Mouse (Mus musculus): ENCODE measurements around the gene Tm4sf19. TPM values are rescaled to one million over a fixed set of nuclear protein-coding genes. Genes with fewer than 3 reads are reported as not detected.

The Tm4sf19 gene
- polyA plus RNA-seq, 1 experiment from 2014 or later: not detected

DNA sequence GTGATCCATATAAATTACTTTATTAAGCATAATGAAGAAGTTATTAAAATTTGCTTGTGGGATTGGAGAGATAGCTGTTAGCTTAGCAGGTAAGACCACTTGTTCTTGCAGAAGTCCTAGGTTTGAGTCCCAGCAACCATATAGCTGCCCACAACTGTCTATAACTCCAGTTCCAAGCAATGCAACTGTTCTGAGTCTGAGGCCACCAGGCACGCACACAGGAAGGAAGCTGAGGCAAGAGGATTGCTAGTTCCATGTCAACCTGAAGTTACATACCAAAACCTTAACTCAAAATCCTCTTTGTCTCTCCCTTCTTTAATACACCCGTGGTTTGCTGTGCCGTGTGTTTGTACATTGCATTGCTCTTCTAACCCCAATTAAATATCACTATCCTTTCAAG is 9.4 kb upstream of the Tm4sf19 start:
- Histone ChIP-seq H3K27ac (ENCODE audit: low read length) (no peak overlapping the region), H3K4me3 (ENCODE audit: low read length) (no peak overlapping the region), H3K27me3 (replicated peaks; ENCODE audit: control insufficient read depth, insufficient read depth, low read length) (no peaks in the 10 kb centered on the region), H3K4me2 (ENCODE audit: low read depth, low read length) (no peak overlapping the region), H3K4me1 (ENCODE audit: control insufficient read depth, insufficient read depth, low read length) (no peaks in the 10 kb centered on the region), H3K9me3 (ENCODE audit: control insufficient read depth, low read length) (no peaks in the 10 kb centered on the region), H3K9ac (ENCODE audit: low read depth, low read length) (no peak overlapping the region), H3K36me3 (ENCODE audit: control insufficient read depth, insufficient read depth, low read length) (0 out of 2 replicates have a peak, but pooled peaks cover 5% of the 10 kb centered on the region)
- ATAC-seq: no peak
- WGBS: 91% methylated on average over 3 of the region's 3 CpGs

DNA sequence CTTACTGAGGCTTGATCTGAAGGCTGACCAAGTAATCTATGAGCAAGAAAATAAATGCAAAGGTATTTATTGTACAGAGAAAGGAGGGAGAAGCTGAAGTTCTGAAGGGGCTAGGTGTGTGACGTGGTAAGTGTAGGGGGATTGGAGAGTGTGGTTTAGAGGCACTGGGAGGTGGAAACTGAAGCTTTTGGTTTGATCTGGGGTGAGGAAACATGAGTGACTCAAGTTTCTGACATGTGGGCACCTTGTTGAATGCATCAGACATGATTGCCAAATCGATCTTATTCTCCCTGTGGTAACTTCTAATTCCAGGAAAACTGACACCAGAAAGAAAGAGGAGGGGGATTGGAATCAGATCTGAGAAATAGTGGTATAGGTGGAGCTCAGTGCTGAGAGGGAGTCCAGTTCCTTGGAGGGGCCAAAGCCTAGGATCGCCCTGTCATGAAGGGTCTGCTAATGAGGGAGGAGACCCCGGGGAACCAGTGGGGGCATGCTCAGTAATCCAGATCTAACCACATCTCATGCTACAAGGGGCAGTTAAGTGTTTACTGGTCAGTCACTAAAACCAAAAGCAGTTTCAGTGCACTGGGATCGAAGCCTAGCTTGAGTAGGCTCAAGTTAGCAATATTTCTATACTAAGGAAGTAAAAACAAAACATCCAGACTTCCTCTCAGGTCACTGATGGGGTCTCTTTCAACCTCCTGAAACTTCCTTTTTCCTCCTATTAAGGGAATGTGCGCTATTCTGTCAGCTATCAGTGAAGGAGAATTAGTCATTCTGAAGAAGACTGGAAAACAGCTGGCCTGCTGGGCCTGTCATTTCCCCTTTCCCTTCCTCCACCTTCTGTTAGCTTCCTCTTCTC is 4.4 kb upstream of the Tm4sf19 start:
- no peak overlapping the region for H3K9ac ChIP-seq (ENCODE audit: low read depth, low read length)

DNA sequence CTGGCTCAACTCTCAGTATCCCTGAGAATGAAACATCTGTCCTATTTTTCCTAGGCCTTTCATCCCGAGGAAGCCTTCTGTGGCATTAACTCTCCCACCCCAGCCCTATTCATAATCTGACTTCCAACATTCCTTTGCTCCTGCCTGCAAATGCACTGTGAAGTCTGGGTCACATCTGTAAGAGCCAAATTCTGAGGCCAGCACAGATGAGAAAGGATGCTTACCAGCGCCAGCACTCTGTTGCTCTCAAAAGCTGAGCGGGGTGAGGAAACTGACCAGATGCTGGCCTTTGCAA is 3.8 kb upstream of the Tm4sf19 start:
- H3K27ac ChIP-seq (ENCODE audit: low read length): no peak overlapping the region
- ATAC-seq: no peak
- H3K4me3 ChIP-seq (ENCODE audit: low read length): no peak overlapping the region
- H3K36me3 ChIP-seq (ENCODE audit: control insufficient read depth, insufficient read depth, low read length): 0 out of 2 replicates have a peak, but pooled peaks cover 3% of the 10 kb centered on the region
- H3K4me2 ChIP-seq (ENCODE audit: low read depth, low read length): no peak overlapping the region
- H3K9ac ChIP-seq (ENCODE audit: low read depth, low read length): no peak overlapping the region
- H3K27me3 ChIP-seq (replicated peaks; ENCODE audit: control insufficient read depth, insufficient read depth, low read length): no peaks in the 10 kb centered on the region
- no peaks in the 10 kb centered on the region for H3K9me3 ChIP-seq (ENCODE audit: control insufficient read depth, low read length)
- H3K4me1 ChIP-seq (ENCODE audit: control insufficient read depth, insufficient read depth, low read length): no peaks in the 10 kb centered on the region
- WGBS: 49% methylated on average over 3 of the region's 3 CpGs

More for the DNA sequence above, 4.4 kb upstream of the Tm4sf19 start:
- H3K9me3 ChIP-seq (ENCODE audit: control insufficient read depth, low read length): no peaks in the 10 kb centered on the region
- H3K36me3 ChIP-seq (ENCODE audit: control insufficient read depth, insufficient read depth, low read length): 0 out of 2 replicates have a peak, but pooled peaks cover 5% of the 10 kb centered on the region
- H3K4me2 ChIP-seq (ENCODE audit: low read depth, low read length): no peak overlapping the region
- WGBS: 69% methylated on average over 6 of the region's 6 CpGs
- no peak for ATAC-seq
- H3K27me3 ChIP-seq (replicated peaks; ENCODE audit: control insufficient read depth, insufficient read depth, low read length): no peaks in the 10 kb centered on the region
- no peak overlapping the region for H3K4me3 ChIP-seq (ENCODE audit: low read length)
- H3K4me1 ChIP-seq (ENCODE audit: control insufficient read depth, insufficient read depth, low read length): no peaks in the 10 kb centered on the region
- H3K27ac ChIP-seq (ENCODE audit: low read length): peak overlapping the region; percentile 33; the same call in 1 of the 2 replicates

DNA sequence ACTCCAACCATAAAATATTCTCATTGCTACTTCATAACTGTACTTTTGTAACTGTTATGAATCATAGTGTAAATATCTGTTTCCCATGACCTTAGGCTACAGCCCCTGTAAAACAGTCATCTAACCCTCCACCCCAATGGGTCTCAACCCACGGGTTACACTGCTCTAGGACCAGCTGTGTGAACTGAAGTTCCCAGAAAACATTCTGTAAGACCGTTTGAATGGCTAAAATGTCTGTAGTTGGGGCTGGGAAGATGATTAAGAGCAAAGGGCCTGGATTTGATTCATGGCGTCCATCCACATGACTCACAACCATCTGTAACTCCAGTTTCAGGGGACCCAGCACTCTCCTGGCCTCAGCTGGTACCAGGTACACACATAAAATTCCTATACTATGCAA is 2.1 kb upstream of the Tm4sf19 start:
- WGBS: 70% methylated on average over 3 of the region's 3 CpGs
- Histone ChIP-seq H3K4me2 (ENCODE audit: low read depth, low read length) (no peak overlapping the region), H3K9ac (ENCODE audit: low read depth, low read length) (no peak overlapping the region), H3K27me3 (replicated peaks; ENCODE audit: control insufficient read depth, insufficient read depth, low read length) (no peaks in the 10 kb centered on the region), H3K4me1 (ENCODE audit: control insufficient read depth, insufficient read depth, low read length) (no peaks in the 10 kb centered on the region), H3K27ac (ENCODE audit: low read length) (no peak overlapping the region), H3K9me3 (ENCODE audit: control insufficient read depth, low read length) (no peaks in the 10 kb centered on the region), H3K36me3 (ENCODE audit: control insufficient read depth, insufficient read depth, low read length) (no peaks in the 10 kb centered on the region), H3K4me3 (ENCODE audit: low read length) (no peak overlapping the region)
- ATAC-seq: no peak

DNA sequence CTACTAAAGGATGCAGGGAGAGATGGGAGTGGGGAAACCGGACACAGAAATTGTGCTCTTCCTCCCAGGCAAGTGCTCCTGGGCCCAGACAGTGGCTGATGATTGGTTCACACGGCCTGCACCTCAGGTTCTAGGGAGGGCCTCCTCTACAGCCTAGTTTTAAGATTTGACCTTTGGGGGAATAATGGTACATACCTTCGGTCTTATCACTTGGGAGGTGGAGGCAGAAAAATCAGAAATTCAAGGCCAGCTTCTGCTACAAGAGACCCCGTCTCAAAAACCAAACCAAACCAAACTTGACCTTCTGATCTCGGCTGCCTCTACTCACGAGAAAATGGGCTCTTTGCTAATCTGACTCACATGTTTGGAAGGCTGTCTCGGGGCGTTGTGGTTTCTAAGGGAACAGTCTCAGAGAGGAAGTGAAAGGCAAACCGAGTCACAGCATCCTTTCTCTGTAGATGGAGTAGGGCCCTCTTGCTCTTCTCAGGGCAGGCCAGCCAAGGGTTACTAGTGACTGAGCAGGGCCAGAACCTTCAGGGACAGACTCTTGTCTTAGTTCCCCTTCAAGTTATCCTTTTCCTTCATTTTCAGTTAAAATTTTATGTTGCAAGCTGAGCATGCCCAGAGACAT is 1.1 kb downstream of the Tm4sf19 start:
- H3K36me3 ChIP-seq (ENCODE audit: control insufficient read depth, insufficient read depth, low read length): no peaks in the 10 kb centered on the region
- WGBS: 82% methylated on average over 9 of the region's 9 CpGs
- no peak for ATAC-seq
- no peak overlapping the region for H3K9ac ChIP-seq (ENCODE audit: low read depth, low read length)
- H3K9me3 ChIP-seq (ENCODE audit: control insufficient read depth, low read length): 0 out of 2 replicates have a peak, but pooled peaks cover 2% of the 10 kb centered on the region
- H3K4me1 ChIP-seq (ENCODE audit: control insufficient read depth, insufficient read depth, low read length): no peaks in the 10 kb centered on the region
- no peak overlapping the region for H3K4me2 ChIP-seq (ENCODE audit: low read depth, low read length)
- no peaks in the 10 kb centered on the region for H3K27me3 ChIP-seq (replicated peaks; ENCODE audit: control insufficient read depth, insufficient read depth, low read length)
- no peak overlapping the region for H3K27ac ChIP-seq (ENCODE audit: low read length)
- H3K4me3 ChIP-seq (ENCODE audit: low read length): no peak overlapping the region

DNA sequence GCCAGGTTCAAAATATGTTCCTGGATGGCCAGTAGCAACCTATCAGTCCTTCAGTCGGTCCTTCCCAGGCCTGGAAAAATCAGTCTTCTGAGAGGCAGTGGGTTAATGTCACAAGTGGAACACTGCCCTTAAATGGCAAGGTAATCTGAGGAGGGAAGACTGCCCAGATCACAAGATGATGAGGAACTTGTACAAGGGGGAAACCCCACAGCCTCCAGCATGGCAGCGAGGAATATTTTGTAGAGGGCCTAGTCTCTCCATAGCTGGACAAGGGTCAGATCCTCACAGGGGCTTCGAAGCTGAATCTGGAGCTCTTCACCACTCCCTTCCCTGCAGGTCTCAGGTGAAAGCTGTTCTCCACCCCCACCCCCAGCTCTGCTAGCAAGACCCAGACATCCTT is 2.5 kb downstream of the Tm4sf19 start:
- ATAC-seq: no peak
- no peaks in the 10 kb centered on the region for H3K27me3 ChIP-seq (replicated peaks; ENCODE audit: control insufficient read depth, insufficient read depth, low read length)
- 0 out of 2 replicates have a peak, but pooled peaks cover 2% of the 10 kb centered on the region for H3K9me3 ChIP-seq (ENCODE audit: control insufficient read depth, low read length)
- no peak overlapping the region for H3K4me3 ChIP-seq (ENCODE audit: low read length)
- no peaks in the 10 kb centered on the region for H3K4me1 ChIP-seq (ENCODE audit: control insufficient read depth, insufficient read depth, low read length)
- no peaks in the 10 kb centered on the region for H3K36me3 ChIP-seq (ENCODE audit: control insufficient read depth, insufficient read depth, low read length)
- no peak overlapping the region for H3K27ac ChIP-seq (ENCODE audit: low read length)
- H3K9ac ChIP-seq (ENCODE audit: low read depth, low read length): no peak overlapping the region
- H3K4me2 ChIP-seq (ENCODE audit: low read depth, low read length): no peak overlapping the region
- WGBS: 80% methylated on average over 3 of the region's 3 CpGs

DNA sequence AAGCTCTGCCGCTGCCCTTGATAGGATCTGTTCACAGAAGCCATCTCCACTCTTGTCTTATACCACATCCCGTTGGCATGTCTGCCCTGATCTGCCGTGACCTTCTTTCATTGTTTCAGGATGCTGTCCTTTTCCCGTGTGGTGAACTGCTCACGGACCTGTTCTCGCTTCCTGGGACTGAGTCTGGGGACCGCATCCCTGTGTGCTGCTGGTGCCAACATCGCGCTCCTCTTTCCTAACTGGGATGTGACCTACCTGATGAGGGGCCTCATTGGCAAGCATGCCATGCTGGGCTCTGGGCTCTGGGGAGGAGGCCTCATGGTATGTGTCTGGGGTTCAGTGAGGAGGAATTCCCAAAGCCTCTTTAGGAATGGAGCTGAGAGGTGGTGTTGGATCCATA is 5.4 kb downstream of the Tm4sf19 start:
- ATAC-seq: no peak

DNA sequence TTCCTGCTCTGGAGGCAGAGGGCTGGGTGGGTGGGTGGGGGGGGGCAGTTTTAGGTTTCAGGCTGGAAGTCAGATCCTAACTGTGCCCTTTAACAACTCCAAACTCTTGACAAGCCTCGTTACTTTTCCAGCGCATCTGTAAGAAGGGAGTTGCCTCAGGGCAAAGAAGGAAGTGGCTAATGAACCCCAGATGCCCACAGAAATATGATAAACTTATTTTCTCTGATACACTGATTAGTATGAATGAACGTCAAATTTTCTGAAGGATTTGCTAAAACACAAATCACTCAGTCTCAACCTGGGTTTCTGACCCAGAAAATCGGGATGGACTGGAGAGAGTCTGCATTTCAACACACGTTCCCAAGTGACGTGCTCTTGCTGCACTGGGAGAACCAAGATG is 6.4 kb downstream of the Tm4sf19 start:
- Histone ChIP-seq H3K4me1 (ENCODE audit: control insufficient read depth, insufficient read depth, low read length) (no peaks in the 10 kb centered on the region), H3K9ac (ENCODE audit: low read depth, low read length) (no peak overlapping the region), H3K4me3 (ENCODE audit: low read length) (no peak overlapping the region), H3K27ac (ENCODE audit: low read length) (no peak overlapping the region), H3K36me3 (ENCODE audit: control insufficient read depth, insufficient read depth, low read length) (no peaks in the 10 kb centered on the region), H3K27me3 (replicated peaks; ENCODE audit: control insufficient read depth, insufficient read depth, low read length) (no peaks in the 10 kb centered on the region), H3K4me2 (ENCODE audit: low read depth, low read length) (no peak overlapping the region), H3K9me3 (ENCODE audit: control insufficient read depth, low read length) (0 out of 2 replicates have a peak, but pooled peaks cover 2% of the 10 kb centered on the region)
- ATAC-seq: no peak
- WGBS: 79% methylated on average over 6 of the region's 6 CpGs

More for the DNA sequence above, 5.4 kb downstream of the Tm4sf19 start:
- Histone ChIP-seq H3K4me3 (ENCODE audit: low read length) (no peak overlapping the region), H3K27ac (ENCODE audit: low read length) (no peak overlapping the region), H3K9ac (ENCODE audit: low read depth, low read length) (no peak overlapping the region), H3K36me3 (ENCODE audit: control insufficient read depth, insufficient read depth, low read length) (no peaks in the 10 kb centered on the region), H3K27me3 (replicated peaks; ENCODE audit: control insufficient read depth, insufficient read depth, low read length) (no peaks in the 10 kb centered on the region), H3K4me2 (ENCODE audit: low read depth, low read length) (no peak overlapping the region), H3K4me1 (ENCODE audit: control insufficient read depth, insufficient read depth, low read length) (no peaks in the 10 kb centered on the region), H3K9me3 (ENCODE audit: control insufficient read depth, low read length) (0 out of 2 replicates have a peak, but pooled peaks cover 2% of the 10 kb centered on the region)
- WGBS: 89% methylated on average over 9 of the region's 9 CpGs

DNA sequence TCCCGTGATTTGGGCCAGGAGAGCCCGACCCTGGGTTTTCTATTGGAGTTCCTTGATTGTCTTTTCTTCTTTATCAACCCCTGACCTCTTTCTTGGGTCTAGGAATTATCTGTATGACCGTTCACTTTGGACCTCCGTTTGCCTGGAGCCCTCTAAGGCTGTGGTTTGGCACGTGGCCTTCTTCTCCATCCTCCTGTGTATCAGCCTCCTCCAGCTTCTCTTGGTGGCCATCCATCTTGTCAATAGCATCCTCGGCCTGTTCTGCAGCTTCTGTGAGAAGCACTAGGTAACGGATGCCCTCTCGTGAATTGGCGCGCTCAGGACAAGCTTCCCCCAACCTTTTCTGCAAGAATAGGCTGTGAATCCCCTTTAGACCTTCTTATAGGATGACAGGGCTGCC is 7.4 kb downstream of the Tm4sf19 start:
- no peak overlapping the region for H3K4me2 ChIP-seq (ENCODE audit: low read depth, low read length)
- 78% methylated on average over 10 of the region's 10 CpGs for WGBS
- H3K9ac ChIP-seq (ENCODE audit: low read depth, low read length): no peak overlapping the region
- no peaks in the 10 kb centered on the region for H3K36me3 ChIP-seq (ENCODE audit: control insufficient read depth, insufficient read depth, low read length)
- no peak overlapping the region for H3K4me3 ChIP-seq (ENCODE audit: low read length)
- H3K27ac ChIP-seq (ENCODE audit: low read length): no peak overlapping the region
- ATAC-seq: no peak
- H3K27me3 ChIP-seq (replicated peaks; ENCODE audit: control insufficient read depth, insufficient read depth, low read length): no peaks in the 10 kb centered on the region
- H3K9me3 ChIP-seq (ENCODE audit: control insufficient read depth, low read length): 0 out of 2 replicates have a peak, but pooled peaks cover 2% of the 10 kb centered on the region
- H3K4me1 ChIP-seq (ENCODE audit: control insufficient read depth, insufficient read depth, low read length): no peaks in the 10 kb centered on the region

Data from intestine, embryonic 16.5 days (tissue).